In genomic region chr12:80141470-80141869, GRCm38 (mm10) we compare ENCODE assay signal across 9 mouse cellular contexts. TPM values are rescaled to one million over a fixed set of nuclear protein-coding genes. Genes with fewer than 3 reads are reported as not detected.
A peak's percentile ranks its signal among the peaks of the same experiment; 100 is the strongest.
DNase-seq lines count a peak whose midpoint lies in the region; TF ChIP-seq lines count a peak whose summit lies in the region.
"Had no signal": no experiment of that assay in that cellular context is flagged by ENCODE, and none has a peak within 500 bp of the region (broad histone marks: within the 10 kb centered on the region; RNA-seq: fewer than 3 reads in every experiment).

No protein-coding gene starts in this region.

- no peak overlapping the region for H3K27ac ChIP-seq in spleen, adult 2 months (ENCODE audit: insufficient read depth, low read length)

- DNase-seq in cerebellum, adult 18-20 months, result peak; percentile 31 to 65
- DNase-seq in cerebellum, adult 11 months, result no peak
- peak; percentile 61 for DNase-seq in ovary, postnatal 36 days (ENCODE audit: low spot score)
- DNase-seq in ovary, postnatal 14 days (ENCODE audit: low spot score), result no peak
- peak; percentile 71 for DNase-seq in embryo, embryonic 9.5 days (ENCODE audit: extremely low spot score)
- peak; percentile 80 for DNase-seq in induced T-regulatory cell, adult 2 months (ENCODE audit: low read depth)
- DNase-seq in lung, postnatal 10 days, result peak; percentile 78
- peak; percentile 26 to 54 for DNase-seq in spleen, adult 2 months (ENCODE audit: low read depth in 1 of 2, low spot score in 2 of 2)

- TF ChIP-seq CTCF in spleen, adult 2 months (IDR thresholded peaks at IDR 0.05; ENCODE audit: extremely low read depth, insufficient read depth, insufficient read length, insufficient replicate concordance), result peak; percentile 96

- WGBS in spleen, adult 2 months, result 30% methylated on average over 7 of the region's 7 CpGs

- no peaks in the 10 kb centered on the region for H3K36me3 ChIP-seq in spleen, adult 2 months (ENCODE audit: control insufficient read depth, insufficient read depth, low read length)

- no peak for TF ChIP-seq POLR2A in spleen, adult 2 months (IDR thresholded peaks at IDR 0.05; ENCODE audit: low read depth, low read length)

- no peaks in the 10 kb centered on the region for H3K4me1 ChIP-seq in spleen, adult 2 months (ENCODE audit: control insufficient read depth, insufficient read depth, insufficient read length)

- H3K27me3 ChIP-seq in spleen, adult 2 months (ENCODE audit: control insufficient read depth, insufficient read depth, low read length), result no peaks in the 10 kb centered on the region
- H3K27me3 ChIP-seq: Patski had no signal

- H3K4me3 ChIP-seq in spleen, adult 2 months (ENCODE audit: extremely low read depth, insufficient read depth, insufficient read length), result no peak overlapping the region

RNA-seq across cellular contexts. Expression of gene Zfp36l1, which starts 28.7 kb away (rescaled TPM):
- polyA plus RNA-seq in spleen, adult 2 months (2012; rRNA removed), result 251 and 372 TPM in 2 replicates

Comparison
In these comparisons a context has a peak if more than half of its experiments do, and no peak if none do; other contexts are left out.
1. DNase-seq: peak in cerebellum, adult 18-20 months (2 of 2), ovary, postnatal 36 days (single experiment), embryo, embryonic 9.5 days (single experiment), induced T-regulatory cell, adult 2 months (single experiment), lung, postnatal 10 days (single experiment) and spleen, adult 2 months (2 of 2); none in cerebellum, adult 11 months (single experiment) and ovary, postnatal 14 days (single experiment).